Mouse (Mus musculus) intestine, postnatal 0 days (tissue): ENCODE measurements around the gene Cd244a. TPM values are rescaled to one million over a fixed set of nuclear protein-coding genes. Genes with fewer than 3 reads are reported as not detected.

ENCODE experiments used
- ATAC-seq: fragments of 200-750 bp; cut with Nextera tagmentation; 2 replicates; pipeline ENCODE4 v1.8.0; 2017; ENCODE audit warnings: mild to moderate bottlenecking, moderate TSS enrichment, moderate library complexity
- H3K27ac ChIP-seq: fragments of 300-500 bp; sonication (generic); 2 replicates; pipeline ENCODE4 v1.5.1; 2014; ENCODE audit warnings: mild to moderate bottlenecking, low read depth, low read length, moderate library complexity
- H3K27me3 ChIP-seq: fragments of 300-500 bp; sonication (generic); replicated peaks from 2 replicates; pipeline ENCODE4 v1.6.1; 2014; ENCODE audit warnings: low read length, mixed read lengths; ENCODE audit not compliant: control insufficient read depth, insufficient read depth
- H3K36me3 ChIP-seq: fragments of 300-500 bp; sonication (generic); 2 replicates; pipeline ENCODE4 v1.6.1; 2014; ENCODE audit warnings: mild to moderate bottlenecking, moderate library complexity; ENCODE audit not compliant: control insufficient read depth, insufficient read depth
- H3K4me1 ChIP-seq: fragments of 300-500 bp; sonication (generic); replicated peaks from 2 replicates; pipeline ENCODE4 v1.6.1; 2014; ENCODE audit warnings: antibody characterized with exemption, low read length, mixed read lengths; ENCODE audit not compliant: control insufficient read depth, insufficient read depth
- H3K4me2 ChIP-seq: fragments of 300-500 bp; sonication (generic); replicated peaks from 2 replicates; pipeline ENCODE4 v1.6.1; 2014; ENCODE audit warnings: low read depth, mild to moderate bottlenecking, moderate library complexity
- H3K4me3 ChIP-seq: fragments of 300-500 bp; sonication (generic); 2 replicates; pipeline ENCODE4 v1.5.1; 2014; ENCODE audit warnings: low read depth, low read length
- H3K9ac ChIP-seq: fragments of 300-500 bp; sonication (generic); 2 replicates; pipeline ENCODE4 v1.6.1; 2014; ENCODE audit warnings: mild to moderate bottlenecking, low read depth, low read length
- H3K9me3 ChIP-seq: fragments of 300-500 bp; sonication (generic); 2 replicates; pipeline ENCODE4 v1.6.1; 2016; ENCODE audit warnings: mixed run types; ENCODE audit not compliant: control insufficient read depth
- CTCF ChIP-seq: sonication (generic); IDR thresholded peaks from 2 replicates; pipeline ENCODE4 v1.5.1; 2016; ENCODE audit warnings: low read depth, mild to moderate bottlenecking, control low read depth, antibody characterized with exemption, moderate library complexity
- WGBS: fragments of 180-500 bp; shearing (Covaris S2); extraction: QIAGEN DNeasy Blood & Tissue Kit; methylation state at CpG from one replicate; pipeline ENCODE4 v1.1.7; 2014; 5-methylcytosine and 5-hydroxymethylcytosine counted together
- polyA plus RNA-seq: library from polyadenylated mRNA; unstranded; fragments of >200 nt; fragmentation: Nextera tagmentation; extraction: Ambion mirVana; gene quantifications from 2 replicates; pipeline ENCODE4 v1.2.1, GENCODE M21; 2015

The Cd244a gene
- polyA plus RNA-seq, 1 experiment from 2014 or later, result 0.37 TPM

DNA sequence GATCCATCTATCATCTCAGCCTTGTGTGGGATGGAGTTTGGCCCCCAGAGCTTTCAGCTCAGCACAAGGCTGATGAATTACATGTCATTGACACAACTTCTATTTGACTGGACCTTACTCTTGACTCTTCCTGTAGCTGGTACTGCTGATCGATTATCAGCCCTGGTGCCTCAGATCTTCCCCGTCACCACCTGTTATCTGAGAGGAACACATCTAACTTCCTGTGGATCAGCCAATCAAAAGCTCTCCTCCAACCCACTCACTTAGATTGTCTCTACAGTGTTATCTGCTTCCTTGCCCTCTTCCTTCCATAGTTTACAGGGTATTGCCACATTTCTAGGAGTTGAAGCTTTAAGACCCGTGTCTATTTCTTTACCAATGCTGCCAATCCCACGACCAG lies 6.9 kb downstream of the Cd244a start:
- Histone ChIP-seq H3K4me2 (no peak overlapping the region), H3K9ac (no peak overlapping the region), H3K36me3 (no peaks in the 10 kb centered on the region), H3K4me3 (no peak overlapping the region), H3K9me3 (no peaks in the 10 kb centered on the region), H3K27ac (no peak overlapping the region), H3K4me1 (no peaks in the 10 kb centered on the region), H3K27me3 (no peaks in the 10 kb centered on the region)
- no peak for TF ChIP-seq CTCF
- peak; percentile 23; the same call in 1 of the 2 replicates for ATAC-seq
- 44% methylated on average over 4 of the region's 4 CpGs for WGBS

DNA sequence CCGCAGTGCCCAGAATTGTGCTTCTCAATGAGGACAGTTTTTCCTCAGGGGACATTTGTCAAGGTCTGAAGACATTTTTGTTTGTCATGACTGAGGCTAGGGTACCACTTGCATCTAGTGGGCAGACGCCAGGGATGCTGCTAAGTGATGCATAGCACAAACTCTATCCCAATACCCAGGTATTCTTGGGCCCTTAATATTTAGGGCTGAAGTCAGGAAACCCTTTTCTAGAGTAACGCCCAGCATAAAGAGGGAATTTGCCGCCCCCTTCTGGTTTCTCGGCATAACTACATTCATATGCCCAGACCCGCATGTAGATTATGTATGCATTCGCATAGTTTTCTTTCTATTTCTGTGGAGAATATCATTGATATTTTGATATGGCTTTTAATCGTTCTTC lies 7.8 kb downstream of the Cd244a start:
- H3K9ac ChIP-seq, result no peak overlapping the region
- peak; percentile 83 for TF ChIP-seq CTCF
- H3K36me3 ChIP-seq, result no peaks in the 10 kb centered on the region
- WGBS, result 19% methylated on average over 8 of the region's 8 CpGs
- no peaks in the 10 kb centered on the region for H3K4me1 ChIP-seq
- no peak overlapping the region for H3K4me3 ChIP-seq
- no peaks in the 10 kb centered on the region for H3K27me3 ChIP-seq
- H3K4me2 ChIP-seq, result no peak overlapping the region
- no peaks in the 10 kb centered on the region for H3K9me3 ChIP-seq
- H3K27ac ChIP-seq, result no peak overlapping the region
- 0 out of 2 replicates have a peak, but pooled peaks have one; percentile 22 for ATAC-seq

DNA sequence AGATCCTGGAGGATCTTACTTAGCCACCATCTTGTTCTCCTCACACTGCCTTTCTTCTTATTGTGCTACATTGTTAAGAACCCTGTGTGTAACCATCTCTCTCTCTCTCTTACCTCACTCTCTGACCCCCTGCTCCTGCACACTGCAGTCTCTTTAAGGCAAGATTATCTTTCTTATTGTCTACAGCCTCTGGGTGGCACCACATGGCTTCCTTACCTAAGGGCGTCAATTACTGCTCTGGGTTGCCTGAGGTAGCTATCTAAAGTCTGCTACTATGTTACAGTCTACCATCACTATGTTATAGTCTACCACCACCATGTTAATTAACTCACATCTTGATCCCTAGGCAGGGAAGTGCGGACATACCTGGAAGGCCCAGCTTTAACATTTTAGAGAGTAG lies 9.4 kb downstream of the Cd244a start:
- Histone ChIP-seq H3K9ac (no peak overlapping the region), H3K27me3 (no peaks in the 10 kb centered on the region), H3K4me1 (no peaks in the 10 kb centered on the region), H3K4me2 (no peak overlapping the region), H3K36me3 (no peaks in the 10 kb centered on the region), H3K4me3 (no peak overlapping the region), H3K27ac (no peak overlapping the region), H3K9me3 (no peaks in the 10 kb centered on the region)
- WGBS, result 59% methylated on average over 2 of the region's 2 CpGs
- ATAC-seq, result no peak
- peak; percentile 22; the same call in 1 of the 2 replicates for TF ChIP-seq CTCF

DNA sequence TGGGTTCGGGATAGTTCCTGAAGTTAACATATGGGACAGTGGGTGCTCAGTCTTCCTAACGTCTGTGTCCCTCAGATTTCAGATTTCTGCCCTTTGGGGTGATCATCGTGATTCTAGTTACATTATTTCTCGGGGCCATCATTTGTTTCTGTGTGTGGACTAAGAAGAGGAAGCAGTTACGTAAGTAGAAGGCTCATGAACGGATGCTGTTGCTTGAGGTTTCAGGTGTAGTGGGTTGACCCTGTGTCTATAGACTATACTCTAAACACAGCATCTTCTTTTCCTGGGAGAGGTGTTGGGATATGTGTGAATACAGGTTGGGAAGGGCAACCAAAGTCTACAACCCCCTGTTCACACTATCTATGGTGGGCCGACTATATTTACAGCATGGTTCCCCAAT lies 18.2 kb downstream of the Cd244a start:
- Histone ChIP-seq H3K4me2 (no peak overlapping the region), H3K9me3 (no peaks in the 10 kb centered on the region), H3K4me3 (no peak overlapping the region), H3K9ac (no peak overlapping the region), H3K27ac (no peak overlapping the region), H3K4me1 (no peaks in the 10 kb centered on the region), H3K36me3 (no peaks in the 10 kb centered on the region), H3K27me3 (no peaks in the 10 kb centered on the region)
- ATAC-seq, result no peak
- WGBS, result 87% methylated on average over 7 of the region's 7 CpGs
- TF ChIP-seq CTCF, result no peak

DNA sequence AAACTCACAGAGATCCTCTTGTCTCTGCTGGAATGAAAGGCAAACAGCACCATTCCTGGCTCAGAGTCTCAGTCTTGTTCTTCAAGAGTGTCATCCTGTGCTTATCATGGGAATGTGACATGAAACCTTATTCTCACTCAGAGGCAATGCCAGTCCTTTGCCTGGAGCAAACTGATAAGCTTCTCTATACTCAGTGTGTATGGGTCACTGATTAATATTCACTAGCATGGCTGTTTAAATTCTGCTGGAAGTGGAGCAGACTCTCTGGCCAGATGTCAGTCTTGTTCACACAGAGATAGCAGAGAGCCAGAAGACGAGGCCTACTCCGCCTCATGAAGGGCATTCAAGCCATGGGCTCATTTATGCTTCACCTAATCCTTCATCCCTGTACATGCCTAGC lies 25.6 kb downstream of the Cd244a start:
- H3K4me1 ChIP-seq, result no peaks in the 10 kb centered on the region
- 71% methylated on average over 2 of the region's 2 CpGs for WGBS
- H3K4me3 ChIP-seq, result no peak overlapping the region
- H3K36me3 ChIP-seq, result no peaks in the 10 kb centered on the region
- no peaks in the 10 kb centered on the region for H3K9me3 ChIP-seq
- no peak for ATAC-seq
- H3K9ac ChIP-seq, result no peak overlapping the region
- no peaks in the 10 kb centered on the region for H3K27me3 ChIP-seq
- TF ChIP-seq CTCF, result no peak
- no peak overlapping the region for H3K27ac ChIP-seq
- H3K4me2 ChIP-seq, result no peak overlapping the region

DNA sequence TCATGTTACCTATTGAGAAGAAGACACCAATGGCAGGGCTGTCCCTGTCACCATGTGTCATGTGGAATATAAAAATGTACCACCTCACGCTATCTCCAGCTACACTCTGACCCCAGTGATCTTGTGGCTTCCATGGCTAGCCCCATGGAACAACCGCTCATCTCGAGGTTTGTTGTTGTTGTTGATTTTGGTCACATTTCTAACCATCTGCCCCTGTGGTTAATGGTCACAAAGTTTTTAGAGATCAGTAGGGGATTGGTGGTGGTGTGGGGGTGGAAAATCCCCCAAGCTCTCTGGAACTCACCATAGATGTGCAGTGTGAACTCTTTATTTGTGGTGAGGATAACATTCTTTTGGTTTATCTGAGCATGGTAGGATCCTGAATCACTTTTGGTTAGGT lies 45.7 kb downstream of the Cd244a start:
- Histone ChIP-seq H3K9ac (no peak overlapping the region), H3K27me3 (no peaks in the 10 kb centered on the region), H3K4me2 (no peak overlapping the region), H3K4me3 (no peak overlapping the region), H3K27ac (no peak overlapping the region), H3K4me1 (no peaks in the 10 kb centered on the region), H3K36me3 (no peaks in the 10 kb centered on the region), H3K9me3 (no peaks in the 10 kb centered on the region)
- WGBS, result 82% methylated on average over 3 of the region's 3 CpGs
- ATAC-seq, result no peak
- no peak for TF ChIP-seq CTCF

DNA sequence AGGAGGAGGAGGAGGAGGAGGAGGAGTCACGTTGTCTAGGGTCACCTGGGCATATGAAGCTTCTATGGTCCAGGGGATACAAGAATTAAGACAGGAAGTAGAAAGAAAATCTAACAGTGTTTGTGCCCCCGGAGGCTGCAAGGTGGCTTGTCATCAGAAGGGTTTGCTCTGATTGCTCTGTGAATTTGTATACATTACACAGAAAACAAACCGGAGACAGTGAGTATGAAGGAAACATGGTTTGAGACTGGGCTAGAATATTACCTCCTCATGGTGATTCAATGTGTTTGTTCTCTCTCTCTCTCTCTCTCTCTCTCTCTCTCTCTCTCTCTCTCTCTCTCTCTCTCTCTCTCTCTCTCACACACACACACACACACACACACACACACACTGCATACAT lies 47.7 kb downstream of the Cd244a start:
- WGBS, result 55% methylated on average over 3 of the region's 3 CpGs
- H3K4me2 ChIP-seq, result no peak overlapping the region
- H3K27me3 ChIP-seq, result no peaks in the 10 kb centered on the region
- no peak overlapping the region for H3K27ac ChIP-seq
- H3K4me1 ChIP-seq, result no peaks in the 10 kb centered on the region
- no peaks in the 10 kb centered on the region for H3K36me3 ChIP-seq
- TF ChIP-seq CTCF, result no peak
- H3K4me3 ChIP-seq, result no peak overlapping the region
- H3K9ac ChIP-seq, result no peak overlapping the region
- no peaks in the 10 kb centered on the region for H3K9me3 ChIP-seq
- no peak for ATAC-seq
